Mouse (Mus musculus): Measurements from ENCODE around the gene Rcan1.
A peak's percentile ranks its signal among the peaks of the same experiment; 100 is the strongest.

DNA sequence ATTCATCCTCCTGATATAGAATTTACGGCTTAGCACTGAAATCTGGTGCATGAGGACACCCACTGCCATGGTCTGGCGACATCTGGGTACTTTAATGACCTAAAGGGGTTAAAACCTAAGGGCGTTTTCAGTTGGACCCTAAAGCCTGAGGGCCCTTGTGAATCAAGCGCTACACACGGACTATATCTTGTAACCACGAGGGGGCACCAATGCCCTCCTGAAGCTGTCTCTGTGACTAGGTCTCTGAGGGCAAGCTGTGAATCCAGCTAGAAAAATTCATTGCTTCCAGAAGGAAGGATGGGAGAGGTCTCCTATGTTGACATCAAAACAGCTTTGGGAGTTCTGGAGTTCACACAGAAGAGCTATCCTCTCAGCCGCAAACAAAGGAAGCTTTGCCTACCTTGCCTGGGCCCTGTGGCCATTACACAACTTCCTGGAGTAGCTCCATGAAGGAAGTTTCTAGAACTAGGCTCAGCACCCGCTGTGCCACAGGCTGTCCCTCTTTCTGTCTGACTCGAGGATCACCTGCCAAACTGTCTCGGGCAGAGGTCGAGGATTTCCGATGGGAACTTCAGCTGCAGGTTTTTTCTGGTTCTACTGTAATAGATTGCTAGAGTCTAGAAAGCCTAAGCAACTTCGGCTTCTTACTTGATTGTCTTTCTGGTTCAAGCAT lies 49.3 kb upstream of the Rcan1 start:
- TF ChIP-seq CTCF (IDR thresholded peaks at IDR 0.05; ENCODE audit: insufficient read depth, low read length) = peak; percentile 67
- TF ChIP-seq POLR2A (IDR thresholded peaks at IDR 0.05; ENCODE audit: borderline replicate concordance, extremely low read depth, low read depth, low read length) = no peak

All from lung, adult 2 months (tissue).